ENCODE assay signal across 14 mouse cellular contexts in genomic region chr6:52428489-52429203, GRCm38 (mm10).
DNase-seq lines count a peak whose midpoint lies in the region; ATAC-seq and TF ChIP-seq lines count a peak whose summit lies in the region.
"Had no signal": no experiment of that assay in that cellular context is flagged by ENCODE, and none has a peak within 500 bp of the region (broad histone marks: within the 10 kb centered on the region; RNA-seq: fewer than 3 reads in every experiment).

No protein-coding gene starts in this region.

- H3K27me3 ChIP-seq in heart, embryonic 14.5 days (ENCODE audit: control insufficient read depth, insufficient read depth, low read length): no peaks in the 10 kb centered on the region
- no peaks in the 10 kb centered on the region for H3K27me3 ChIP-seq in heart, embryonic 12.5 days (replicated peaks)
- H3K27me3 ChIP-seq in Patski: no peaks in the 10 kb centered on the region
- H3K27me3 ChIP-seq: CH12.LX had no signal

- peaks cover 4% of the 10 kb centered on the region in 2 experiments; a peak in 3 of 4 replicates for H3K4me1 ChIP-seq in heart, embryonic 14.5 days (ENCODE audit: control insufficient read depth in 2 of 2, insufficient read depth in 2 of 2, low read length in 2 of 2)
- peaks cover 3% of the 10 kb centered on the region; the same call in 1 of the 2 replicates for H3K4me1 ChIP-seq in heart, embryonic 12.5 days (replicated peaks)

- 0 out of 2 replicates have a peak, but pooled peaks have one; percentile 35 for ATAC-seq in heart, embryonic 14.5 days (ENCODE audit: insufficient number of reproducible peaks, insufficient read depth, low FRiP score, low read depth)
- ATAC-seq in heart, embryonic 12.5 days (ENCODE audit: insufficient number of reproducible peaks, low FRiP score): no peak
- ATAC-seq in Patski: peak; percentile 31
- ATAC-seq in activated CD4-positive, CD25-positive, alpha-beta regulatory T cell, adult 4 months: no peak
- no peak for ATAC-seq in inflammation-experienced regulatory T-cells, adult 6 months
- ATAC-seq: hindbrain, postnatal 0 days had no signal

- no peak overlapping the region for H3K9ac ChIP-seq in heart, embryonic 14.5 days (ENCODE audit: low read length)
- H3K9ac ChIP-seq in heart, embryonic 12.5 days: no peak overlapping the region
- H3K9ac ChIP-seq: liver, embryonic 14.5 days had no signal

- POLR2A ChIA-PET in Patski (lab: Charles Lee): interaction anchor here (0.6 to 0.7 kb wide), 2 partner anchors 902 to 971 kb away, joined by 4 to 5 read pairs; no protein-coding TSS in a partner anchor

- no peaks in the 10 kb centered on the region for H3K9me3 ChIP-seq in heart, embryonic 14.5 days (ENCODE audit: control insufficient read depth, low read length)
- H3K9me3 ChIP-seq in heart, embryonic 12.5 days (replicated peaks): no peaks in the 10 kb centered on the region

- in situ Hi-C loops in Patski (cut with MboI; ENCODE audit: low pct_unique_long_range_greater_than_20kb): no loop called here

- TF ChIP-seq CTCF in left cerebral cortex, adult 2 months (IDR thresholded peaks at IDR 0.05): no peak
- TF ChIP-seq CTCF in Patski (IDR thresholded peaks at IDR 0.05): no peak

- CTCF ChIA-PET in Patski (lab: Charles Lee): interaction anchor here (0.7 to 0.9 kb wide), 2 partner anchors 26 to 1531 kb away, joined by 3 read pairs; no protein-coding TSS in a partner anchor

- peak overlapping the region; percentile 33; the same call in 1 of the 2 replicates for H3K4me2 ChIP-seq in heart, embryonic 14.5 days (ENCODE audit: low read length)
- no peak overlapping the region for H3K4me2 ChIP-seq in heart, embryonic 12.5 days

- DNase-seq in left cerebral cortex, postnatal 25 days (ENCODE audit: low spot score in 2 of 2): peak; percentile 8 to 10
- DNase-seq in left cerebral cortex, adult 2 months (ENCODE audit: extremely low spot score in 1 of 2, low spot score in 2 of 2): no peak
- DNase-seq in Patski (ENCODE audit: low read depth, low spot score): peak; percentile 54
- DNase-seq in lung, postnatal 14 days: peak; percentile 12
- DNase-seq: gastrocnemius, adult 2 months; layer of hippocampus, postnatal 36 days; midbrain, embryonic 14.5 days had no signal

- peak overlapping the region in 1 of 2 experiments; percentile 41; a peak in 2 of 4 replicates for H3K27ac ChIP-seq in heart, embryonic 14.5 days (replicated peaks in 1 of 2; ENCODE audit: control insufficient read depth in 1 of 2, insufficient read depth in 1 of 2, low read depth in 2 of 2, low read length in 2 of 2)
- H3K27ac ChIP-seq in heart, embryonic 12.5 days (ENCODE audit: poor library complexity, severe bottlenecking): no peak overlapping the region
- H3K27ac ChIP-seq in left cerebral cortex, adult 2 months: no peak overlapping the region
- H3K27ac ChIP-seq: gastrocnemius, adult 2 months; hindbrain, postnatal 0 days; liver, embryonic 14.5 days had no signal

- H3K4me3 ChIP-seq in heart, embryonic 14.5 days (ENCODE audit: control insufficient read depth in 1 of 2, insufficient read depth in 1 of 2, low read depth in 1 of 2, low read length in 2 of 2): no peak overlapping the region
- H3K4me3 ChIP-seq in heart, embryonic 12.5 days: no peak overlapping the region
- H3K4me3 ChIP-seq in left cerebral cortex, adult 2 months: no peak overlapping the region
- H3K4me3 ChIP-seq: gastrocnemius, adult 2 months had no signal

- H3K36me3 ChIP-seq in heart, embryonic 14.5 days (ENCODE audit: control insufficient read depth, insufficient read depth, low read length): no peaks in the 10 kb centered on the region
- H3K36me3 ChIP-seq in heart, embryonic 12.5 days: no peaks in the 10 kb centered on the region

- WGBS in heart, embryonic 14.5 days: 23% methylated on average over 11 of the region's 11 CpGs
- 51% methylated on average over 11 of the region's 11 CpGs for WGBS in heart, embryonic 12.5 days

- intact Hi-C loops in left cerebral cortex, postnatal 25 days (cut with DNase I): no loop called here
- intact Hi-C loops in left cerebral cortex, adult 2 months (cut with DNase I): no loop called here

Comparison
In these comparisons a context has a peak if more than half of its experiments do, and no peak if none do; other contexts are left out.
1. ATAC-seq: peak in heart, embryonic 14.5 days (single experiment) and Patski (single experiment); none in heart, embryonic 12.5 days (single experiment), activated CD4-positive, CD25-positive, alpha-beta regulatory T cell, adult 4 months (single experiment) and inflammation-experienced regulatory T-cells, adult 6 months (single experiment).
2. DNase-seq: peak in left cerebral cortex, postnatal 25 days (2 of 2), Patski (single experiment) and lung, postnatal 14 days (single experiment); none in left cerebral cortex, adult 2 months (0 of 2).